Mouse (Mus musculus) cerebellum, adult 9-11 months (tissue): ENCODE data around the gene Olfr160.

Source experiments
- DNase-seq: peaks from one replicate; pipeline ENCODE4 v3.0.0; 2022

Olfr160 gene

DNA sequence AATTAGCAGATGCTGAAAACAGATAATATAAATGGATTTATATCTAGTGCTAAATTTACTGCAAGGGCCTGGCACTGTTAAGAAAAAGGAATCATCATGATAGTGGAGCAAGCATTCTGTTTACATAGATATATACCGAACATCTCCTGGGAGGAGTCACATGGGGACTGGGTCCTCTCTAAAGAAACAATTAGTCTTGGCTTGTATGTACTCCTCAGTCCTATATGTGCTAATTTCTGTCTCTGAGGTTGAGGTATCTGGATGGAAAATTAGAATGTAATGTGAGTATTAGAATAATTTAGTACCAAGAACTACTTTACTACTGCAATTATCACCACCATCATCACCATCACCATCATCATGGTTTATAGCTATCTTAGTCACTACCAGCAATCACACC lies at the start of gene Olfr160:
Gene Olfr160 (minus strand): TSS at position 101 of the 400 bp plus-strand sequence.
- DNase-seq = no peak

GRCm38 (mm10) chr9:37762541-37762940 lies 46.5 kb upstream of the Olfr160 start:
- no peak for DNase-seq

DNA sequence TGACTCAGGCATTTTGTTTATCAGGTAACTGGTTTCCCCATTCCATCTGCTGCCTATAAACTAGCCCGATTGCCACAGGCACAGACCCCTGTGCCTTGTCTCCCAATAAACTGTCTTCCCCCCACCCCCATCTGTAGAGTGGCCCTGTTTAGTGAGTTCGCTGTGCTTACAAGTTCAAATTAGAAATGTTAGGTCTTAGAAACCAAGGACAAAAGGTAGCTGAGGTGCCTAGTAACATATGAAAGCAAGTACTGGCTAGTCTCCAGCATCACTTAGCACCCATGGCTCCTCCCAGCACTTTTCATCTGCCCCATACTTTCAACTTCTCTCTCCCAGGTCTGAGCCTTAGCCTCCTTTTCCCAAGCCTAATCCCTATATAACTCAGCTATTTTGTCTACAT lies 45.7 kb upstream of the Olfr160 start:
- DNase-seq = no peak

DNA sequence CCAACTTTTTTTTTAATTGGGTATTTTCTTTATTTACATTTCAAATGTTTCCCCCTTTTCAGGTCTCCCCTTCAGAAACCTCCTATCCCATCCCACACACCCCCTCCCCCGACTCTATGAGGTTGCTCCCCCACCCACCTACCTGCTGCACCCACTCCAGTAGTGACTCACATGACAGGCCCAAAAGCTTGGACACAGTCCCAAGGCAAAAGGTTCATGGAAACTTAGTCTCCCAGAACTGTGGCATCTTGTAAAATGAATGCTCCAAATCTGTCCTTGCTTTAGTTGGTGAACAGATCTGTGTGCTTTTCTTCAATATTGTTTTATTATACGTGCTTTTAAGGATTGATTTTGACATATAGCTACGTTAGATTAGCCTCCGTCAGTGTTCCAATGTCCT lies 36.0 kb upstream of the Olfr160 start:
- no peak for DNase-seq

- DNase-seq = no peak
These were observed 35.4 kb upstream of the Olfr160 start for GRCm38 (mm10) chr9:37751467-37751866.

GRCm38 (mm10) chr9:37750319-37751075 lies 34.4 kb upstream of the Olfr160 start:
- DNase-seq = no peak

GRCm38 (mm10) chr9:37744806-37745205 lies 28.8 kb upstream of the Olfr160 start, which contains the start of gene Olfr874:
Olfr874 (plus strand) TSS chr9:37745106.
- no peak for DNase-seq

- no peak for DNase-seq
These were observed 18.3 kb upstream of the Olfr160 start for GRCm38 (mm10) chr9:37734310-37734709.

- no peak for DNase-seq
These were observed 25.9 kb downstream of the Olfr160 start for GRCm38 (mm10) chr9:37689970-37690686.

DNA sequence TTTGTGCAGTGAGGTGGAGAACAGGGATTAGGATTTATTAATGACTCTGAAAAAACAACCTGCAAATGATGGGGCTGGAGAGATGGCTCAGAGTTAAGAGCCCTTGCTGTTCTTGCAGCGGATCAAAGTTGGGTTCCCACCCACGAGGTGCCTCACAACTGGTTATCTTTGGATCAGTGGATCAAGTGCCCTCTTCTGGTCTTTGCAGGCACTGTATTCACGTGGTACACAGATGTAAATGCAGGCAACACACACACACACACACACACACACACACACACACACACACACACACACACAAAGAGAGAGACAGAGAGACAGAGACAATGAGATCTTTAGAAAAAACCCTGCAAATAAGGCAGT lies 28.1 kb downstream of the Olfr160 start:
- no peak for DNase-seq

- no peak for DNase-seq
These were observed 28.6 kb downstream of the Olfr160 start for GRCm38 (mm10) chr9:37687288-37687940.

GRCm38 (mm10) chr9:37681123-37681522 lies 34.9 kb downstream of the Olfr160 start:
- DNase-seq = no peak

GRCm38 (mm10) chr9:37675287-37675686 lies 40.8 kb downstream of the Olfr160 start:
- no peak for DNase-seq

DNA sequence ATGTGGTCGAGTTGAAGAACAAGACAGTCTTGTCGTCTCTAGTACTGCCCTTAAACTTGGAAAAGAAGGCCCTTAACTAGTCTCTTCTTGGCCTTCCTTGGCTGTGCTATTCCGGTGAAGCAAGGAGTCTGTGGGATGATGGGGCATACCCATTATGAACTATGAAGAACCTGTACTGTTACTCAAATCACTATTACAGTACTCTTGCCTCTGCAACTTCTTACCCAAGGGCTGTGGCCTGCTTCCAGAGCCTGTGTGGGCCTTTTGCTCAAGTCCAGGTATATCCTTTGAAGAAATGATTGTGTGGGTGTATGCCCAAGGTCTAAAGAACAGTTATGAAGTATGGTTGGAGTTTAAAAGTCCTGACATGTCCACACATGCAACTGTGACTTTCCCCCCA lies 45.8 kb downstream of the Olfr160 start:
- DNase-seq = no peak

DNA sequence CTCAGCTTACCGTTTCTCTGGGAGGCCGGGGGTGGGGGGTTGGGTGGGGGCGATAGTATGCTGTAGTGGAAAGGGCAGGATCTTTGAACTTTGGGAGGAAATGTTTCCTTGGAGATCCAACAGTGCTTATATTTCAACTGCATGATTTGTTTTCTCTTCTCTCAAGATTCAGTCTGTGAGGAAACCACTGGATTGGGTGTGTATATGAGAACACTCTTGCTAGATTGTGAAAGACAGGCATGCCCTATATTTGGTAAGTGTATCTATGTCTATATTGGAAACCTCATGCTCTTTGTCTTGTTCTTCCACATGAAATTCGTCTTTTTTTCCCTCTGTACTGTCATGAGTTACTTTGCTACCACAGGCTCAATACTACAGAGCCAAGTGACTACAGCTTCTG lies 46.4 kb downstream of the Olfr160 start:
- DNase-seq = no peak

DNA sequence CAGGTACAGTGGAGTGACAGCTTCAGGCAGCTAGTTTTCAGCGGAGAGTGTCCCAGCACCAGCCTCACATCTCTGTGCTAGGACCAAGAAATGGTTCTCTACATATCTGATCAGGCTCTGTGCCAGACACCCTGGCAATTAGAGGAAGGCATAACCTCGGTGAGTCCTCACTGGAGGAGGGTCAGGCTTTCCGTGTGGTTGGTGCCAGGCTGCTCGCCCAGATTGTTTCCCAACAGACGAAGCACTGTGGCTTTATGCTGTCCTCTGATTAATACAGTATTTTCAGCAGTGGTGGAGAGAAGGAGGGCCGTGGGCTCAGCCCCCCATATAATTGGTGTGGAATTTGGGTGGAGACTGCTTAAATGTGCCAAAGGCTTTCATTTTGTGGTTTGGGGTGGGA lies 46.9 kb downstream of the Olfr160 start, which contains the start of gene Panx3:
Gene Panx3 (minus strand): TSS at position 121 of the 400 bp plus-strand sequence.
- no peak for DNase-seq

- DNase-seq = no peak
These were observed 50.0 kb downstream of the Olfr160 start for GRCm38 (mm10) chr9:37666045-37666444.

- no peak for DNase-seq
These were observed 51.4 kb downstream of the Olfr160 start for GRCm38 (mm10) chr9:37664604-37665003.

DNA sequence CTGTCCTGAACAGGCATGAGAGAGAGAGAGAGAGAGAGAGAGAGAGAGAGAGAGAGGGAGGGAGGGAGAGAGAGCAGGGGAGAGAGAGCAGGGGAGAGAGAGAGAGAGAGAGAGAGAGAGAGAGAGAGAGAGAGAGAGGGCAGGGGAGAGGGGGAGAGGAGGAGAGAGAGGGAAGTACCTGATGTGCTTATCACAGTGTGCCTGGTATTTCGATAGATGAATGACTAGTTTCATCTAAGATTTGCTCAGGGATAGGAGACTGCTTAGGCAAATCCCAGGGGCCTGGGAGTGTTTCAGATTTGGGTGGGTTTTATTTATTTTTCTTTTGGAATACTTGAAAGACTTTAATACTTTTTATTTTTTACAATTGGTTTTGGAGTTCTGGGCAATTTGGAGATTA lies 52.8 kb downstream of the Olfr160 start:
- no peak for DNase-seq

DNA sequence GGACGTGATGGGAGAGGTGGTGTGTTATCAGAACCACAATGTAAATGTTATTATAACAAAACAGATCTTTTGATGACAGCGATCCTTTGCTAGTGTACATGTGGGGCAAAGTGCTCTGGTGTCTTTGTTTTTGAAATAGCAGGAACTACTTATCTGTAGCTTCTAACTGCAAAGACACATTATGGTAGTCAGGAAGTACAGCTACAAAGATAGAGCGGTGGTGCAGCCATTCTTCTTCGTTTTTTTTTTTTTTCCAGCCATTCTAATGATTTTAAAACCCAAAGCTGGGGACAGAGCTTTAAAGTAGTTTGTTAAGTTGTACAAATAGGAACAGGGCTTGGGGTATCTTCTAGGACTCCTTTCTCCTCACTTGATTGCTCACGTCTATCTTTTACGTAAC lies 56.6 kb downstream of the Olfr160 start:
- no peak for DNase-seq
